Mouse (Mus musculus) yolk sac, embryonic 10.5 days (tissue): ENCODE results near the gene Gm20517.

Source experiments
- DNase-seq: peaks from one replicate; pipeline ENCODE4 v3.0.0-alpha.2; 2017; ENCODE audit warnings: low spot score

Gene Gm20517

DNA sequence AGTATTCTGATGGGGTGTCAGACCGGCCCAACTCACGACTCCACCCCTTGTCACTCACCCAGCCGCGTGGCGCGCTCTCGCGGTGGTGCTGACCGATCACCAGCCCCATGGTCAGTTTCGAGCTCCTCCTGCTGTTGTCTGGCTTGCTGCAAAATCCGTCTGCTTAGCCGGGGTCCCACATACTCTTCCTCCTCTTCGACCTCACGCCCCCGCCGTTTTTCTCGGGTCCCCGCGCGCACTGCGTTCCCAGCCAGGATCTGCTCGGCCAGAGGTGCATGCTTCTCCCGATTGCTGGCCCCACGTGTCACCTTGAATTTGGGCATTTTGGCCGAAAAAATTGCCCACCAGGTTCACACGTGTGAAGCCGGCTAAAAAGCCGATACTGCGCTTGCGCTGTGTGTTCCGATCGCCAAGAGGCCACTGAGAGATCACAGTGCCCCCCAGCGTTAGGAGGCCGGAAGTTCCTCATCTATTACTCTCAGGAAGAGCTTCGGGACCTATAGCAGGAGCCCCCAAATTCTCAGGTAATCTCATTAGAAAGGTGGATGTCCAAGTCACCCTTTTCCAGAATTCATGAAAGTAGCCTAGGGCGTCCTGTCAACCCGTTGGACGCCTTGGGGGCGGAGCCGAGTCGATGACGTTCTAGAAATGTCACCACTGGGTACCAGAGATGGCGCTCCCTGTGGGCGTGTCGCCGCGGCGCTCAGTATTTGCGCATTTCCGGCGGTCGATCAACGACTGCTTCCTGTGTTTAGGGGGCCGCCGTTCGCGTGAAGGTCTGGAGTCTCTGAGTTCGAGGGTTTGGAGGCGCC lies at the start of gene Gm20517, which contains the start of the genes Bysl and Med20:
TSS of gene Gm20517 (plus strand) at position 741 of the 812 bp plus-strand sequence.
TSS of gene Bysl (minus strand) at position 644 of the 812 bp plus-strand sequence.
TSS of gene Med20 (plus strand) at position 734 of the 812 bp plus-strand sequence.
- DNase-seq = peak; percentile 97

DNA sequence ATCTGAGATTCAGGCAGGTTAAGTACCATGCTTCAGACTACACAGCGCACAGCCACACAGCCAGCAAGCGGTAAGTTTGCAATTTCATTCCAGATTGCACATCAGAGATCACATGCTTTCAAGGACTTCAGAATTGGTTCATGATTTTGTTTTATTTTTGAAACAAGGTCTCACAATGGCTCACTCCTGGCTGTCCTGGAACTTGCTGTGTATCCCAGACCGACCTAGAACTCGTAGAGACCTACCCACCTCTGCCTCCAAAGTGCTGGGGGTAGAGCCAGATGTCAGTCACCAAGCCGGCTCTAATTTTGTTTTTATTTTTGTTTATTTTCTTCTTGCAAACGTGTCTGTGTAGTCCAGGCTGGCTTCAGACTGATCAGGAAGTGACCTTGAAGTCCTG lies 48.5 kb upstream of the Gm20517 start:
- no peak for DNase-seq

- DNase-seq = no peak
These were observed 46.8 kb upstream of the Gm20517 start for GRCm38 (mm10) chr17:47564612-47565011.

- DNase-seq = no peak
These were observed 45.3 kb upstream of the Gm20517 start for GRCm38 (mm10) chr17:47566133-47566532.

DNA sequence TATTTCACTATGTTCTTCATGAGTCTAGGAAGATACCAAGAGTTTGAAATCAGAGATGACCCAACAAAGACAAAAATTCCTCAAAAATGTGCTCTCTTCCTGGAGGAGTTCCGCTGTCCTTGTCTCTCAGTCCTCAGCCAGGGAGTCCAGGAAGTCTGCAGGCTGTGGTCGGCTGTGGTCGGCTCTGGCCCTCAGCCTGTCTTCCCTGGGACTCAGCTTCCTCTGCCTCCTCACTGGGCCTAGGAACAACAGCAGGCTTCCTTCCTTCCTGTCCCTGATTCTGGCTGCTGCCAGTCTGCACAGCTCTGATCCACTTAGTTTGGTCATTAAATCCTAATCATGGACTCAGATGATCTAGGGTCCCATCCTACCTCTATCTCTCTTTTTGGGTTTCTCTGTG lies 44.1 kb upstream of the Gm20517 start:
- DNase-seq = peak; percentile 27

GRCm38 (mm10) chr17:47568389-47568788 lies 43.0 kb upstream of the Gm20517 start:
- no peak for DNase-seq

DNA sequence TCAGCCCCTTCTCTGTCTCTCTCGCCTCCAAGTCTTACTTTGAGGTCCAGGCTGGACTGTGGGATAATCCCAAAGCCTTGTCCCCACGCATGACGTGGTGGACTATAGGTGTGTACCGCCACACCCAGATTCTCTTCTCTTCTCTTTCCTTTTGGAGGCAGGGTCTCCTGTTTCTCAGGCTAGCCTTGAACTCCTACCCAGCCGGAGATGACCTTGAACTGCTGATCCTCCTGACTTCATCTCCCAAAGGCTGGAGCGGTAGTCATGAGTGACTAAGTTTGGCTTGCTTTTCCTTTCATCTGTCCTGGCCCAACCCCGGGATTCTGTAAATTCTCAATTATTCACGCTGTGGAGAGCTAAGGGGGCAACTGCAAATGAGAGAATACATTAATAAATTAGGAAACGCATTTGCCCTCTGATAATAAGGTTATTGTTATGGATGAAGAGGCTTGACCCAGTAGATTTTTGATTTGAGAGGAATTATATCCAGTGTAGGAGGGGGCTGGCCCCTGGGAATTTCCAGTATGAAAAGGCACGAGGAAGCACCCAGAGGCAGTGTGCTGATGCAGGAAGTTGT lies 42.4 kb upstream of the Gm20517 start:
- no peak for DNase-seq

- peak; percentile 73 for DNase-seq
These were observed 39.8 kb upstream of the Gm20517 start for GRCm38 (mm10) chr17:47571621-47572020.

GRCm38 (mm10) chr17:47572436-47572835 lies 39.0 kb upstream of the Gm20517 start:
- no peak for DNase-seq

DNA sequence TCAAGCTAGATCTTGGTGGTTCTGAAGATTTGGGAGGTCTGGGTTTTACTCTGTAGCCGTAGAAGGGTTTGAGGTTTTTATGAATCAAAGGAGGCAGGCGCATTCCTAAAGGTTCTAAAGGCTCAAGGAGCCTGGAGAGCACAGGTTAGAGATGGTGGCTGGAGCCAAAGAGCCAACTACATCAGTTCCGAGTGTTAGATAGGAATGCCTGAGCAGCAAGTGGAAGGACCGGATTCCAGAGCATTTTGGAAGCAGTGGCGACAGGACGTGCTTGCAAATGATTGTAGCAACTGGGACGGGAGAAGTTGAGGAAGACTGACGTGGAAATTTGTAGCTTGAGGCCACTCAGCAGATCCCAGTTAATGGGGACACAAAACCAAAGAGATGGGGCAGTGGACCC lies 37.4 kb upstream of the Gm20517 start:
- no peak for DNase-seq

DNA sequence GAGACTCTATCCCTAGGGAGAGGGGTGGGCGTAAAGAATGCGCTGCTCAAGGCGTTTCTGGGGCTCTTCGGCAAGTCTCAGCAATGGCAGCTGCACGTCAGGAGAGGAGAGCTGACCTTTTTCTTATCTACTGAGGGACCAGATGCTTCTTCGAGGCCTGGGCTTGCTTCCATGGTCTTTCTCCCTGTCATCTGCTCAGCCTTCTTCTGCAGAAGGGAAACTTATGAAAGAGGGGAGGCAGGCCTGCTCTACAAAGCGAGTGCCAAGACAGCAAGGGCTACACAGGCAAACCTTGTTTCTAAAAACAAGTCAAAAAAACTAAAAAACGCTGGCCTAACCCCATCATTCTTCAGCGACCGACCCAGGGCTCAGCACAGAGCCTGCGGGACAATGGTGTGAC lies 36.6 kb upstream of the Gm20517 start:
- no peak for DNase-seq

DNA sequence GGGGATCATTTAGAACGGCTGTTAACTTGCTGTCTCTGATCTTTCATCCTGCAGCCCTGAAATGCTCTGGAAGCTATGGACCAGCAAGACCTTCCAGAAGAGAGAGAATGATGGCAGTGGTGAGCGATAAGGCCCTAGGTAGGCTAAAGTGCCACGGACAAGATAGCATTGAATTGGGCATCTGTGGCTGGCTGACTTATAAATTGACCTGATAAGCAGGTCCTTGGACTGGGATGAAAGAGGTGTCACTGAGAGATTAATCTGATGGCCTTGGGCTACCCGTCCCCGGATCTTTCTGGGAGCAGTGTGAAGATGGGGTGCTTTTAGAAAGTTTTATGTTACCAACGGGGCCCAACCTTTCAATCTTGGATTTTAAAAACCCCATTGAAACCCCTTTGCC lies 32.7 kb upstream of the Gm20517 start:
- no peak for DNase-seq

DNA sequence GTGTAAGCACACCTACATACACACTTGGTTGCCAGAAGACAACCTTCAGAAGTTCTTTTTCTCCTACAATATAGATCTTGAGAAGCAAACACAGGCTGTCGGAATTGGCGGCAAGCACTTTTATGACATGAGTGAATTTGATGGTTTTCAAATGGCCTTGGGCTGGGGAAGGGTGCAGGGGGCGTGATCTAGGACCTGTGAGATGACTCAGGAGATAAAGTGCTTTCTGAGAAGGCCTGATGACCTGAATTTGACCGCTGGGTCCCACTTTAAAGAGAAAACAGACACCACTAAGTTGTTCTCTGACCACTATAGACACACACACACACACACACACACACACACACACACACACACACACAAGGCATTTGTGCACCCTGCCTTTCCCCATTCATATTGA lies 30.4 kb upstream of the Gm20517 start:
- DNase-seq = no peak

DNA sequence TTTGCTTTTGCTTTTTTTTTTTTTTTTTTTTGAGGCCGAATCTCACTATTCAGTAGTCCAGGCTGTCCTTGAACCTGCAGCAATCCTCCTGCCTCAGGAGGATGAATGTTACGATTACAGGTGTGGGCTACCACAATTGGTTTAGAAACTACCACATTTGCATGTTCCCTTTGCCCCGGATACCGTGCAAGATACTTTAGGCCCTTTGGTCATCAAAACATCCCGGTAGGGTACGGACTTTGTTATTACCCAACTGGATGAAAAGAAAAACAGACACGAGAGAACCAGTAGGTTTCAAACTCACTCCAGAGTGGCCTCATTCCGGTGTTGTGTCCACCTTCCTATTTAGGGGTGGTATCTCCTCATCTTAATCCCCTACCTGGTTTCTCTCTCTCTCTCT lies 22.9 kb upstream of the Gm20517 start:
- DNase-seq = no peak

- DNase-seq = no peak
These were observed 20.3 kb upstream of the Gm20517 start for GRCm38 (mm10) chr17:47591073-47591472.

DNA sequence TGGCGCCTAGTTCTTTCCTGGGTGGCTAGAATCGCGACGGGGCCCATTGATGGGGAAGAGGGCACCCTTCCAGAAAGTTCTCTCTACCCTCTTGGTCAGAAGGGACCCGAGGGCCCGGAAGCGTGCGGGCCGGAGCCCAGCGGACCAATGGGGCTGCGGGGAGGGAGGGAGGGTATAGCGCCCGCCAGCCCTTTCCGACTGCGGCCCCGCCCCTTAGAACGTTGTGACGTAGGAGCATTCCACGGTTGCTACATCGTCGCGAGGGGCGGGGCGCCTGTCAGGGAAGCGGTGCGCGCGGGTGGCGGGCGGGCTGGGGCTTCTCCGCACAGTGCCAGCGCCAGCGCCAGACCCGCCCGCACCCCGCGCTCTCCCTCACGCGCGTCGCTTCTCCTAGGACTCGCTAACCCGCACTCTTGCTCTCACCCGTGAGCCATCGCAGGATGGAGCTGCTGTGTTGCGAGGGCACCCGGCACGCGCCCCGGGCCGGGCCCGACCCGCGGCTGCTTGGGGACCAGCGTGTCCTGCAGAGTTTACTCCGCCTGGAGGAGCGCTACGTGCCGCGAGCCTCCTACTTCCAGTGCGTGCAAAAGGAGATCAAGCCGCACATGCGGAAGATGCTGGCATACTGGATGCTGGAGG lies 18.1 kb upstream of the Gm20517 start:
- peak; percentile 92 for DNase-seq

DNA sequence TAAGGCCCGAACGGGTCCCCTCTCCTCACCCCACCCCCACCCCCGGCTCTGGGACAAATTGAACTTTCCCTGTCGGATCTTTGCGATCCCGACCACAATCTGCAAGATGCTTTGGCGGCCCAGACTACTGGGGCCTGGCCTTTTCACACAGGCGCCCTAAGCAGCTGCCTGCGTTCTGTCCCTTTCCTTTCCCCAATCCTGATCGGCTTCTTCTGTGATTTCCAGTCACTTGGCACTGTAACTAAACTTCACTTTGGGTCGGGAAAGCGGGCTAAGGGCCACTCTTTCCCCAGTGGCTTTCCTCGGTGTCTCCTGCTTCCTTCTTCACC lies 17.6 kb upstream of the Gm20517 start:
- DNase-seq = no peak

- DNase-seq = peak; percentile 77
These were observed 17.0 kb upstream of the Gm20517 start for GRCm38 (mm10) chr17:47594183-47594968.

GRCm38 (mm10) chr17:47594969-47595247 lies 16.5 kb upstream of the Gm20517 start:
- no peak for DNase-seq

DNA sequence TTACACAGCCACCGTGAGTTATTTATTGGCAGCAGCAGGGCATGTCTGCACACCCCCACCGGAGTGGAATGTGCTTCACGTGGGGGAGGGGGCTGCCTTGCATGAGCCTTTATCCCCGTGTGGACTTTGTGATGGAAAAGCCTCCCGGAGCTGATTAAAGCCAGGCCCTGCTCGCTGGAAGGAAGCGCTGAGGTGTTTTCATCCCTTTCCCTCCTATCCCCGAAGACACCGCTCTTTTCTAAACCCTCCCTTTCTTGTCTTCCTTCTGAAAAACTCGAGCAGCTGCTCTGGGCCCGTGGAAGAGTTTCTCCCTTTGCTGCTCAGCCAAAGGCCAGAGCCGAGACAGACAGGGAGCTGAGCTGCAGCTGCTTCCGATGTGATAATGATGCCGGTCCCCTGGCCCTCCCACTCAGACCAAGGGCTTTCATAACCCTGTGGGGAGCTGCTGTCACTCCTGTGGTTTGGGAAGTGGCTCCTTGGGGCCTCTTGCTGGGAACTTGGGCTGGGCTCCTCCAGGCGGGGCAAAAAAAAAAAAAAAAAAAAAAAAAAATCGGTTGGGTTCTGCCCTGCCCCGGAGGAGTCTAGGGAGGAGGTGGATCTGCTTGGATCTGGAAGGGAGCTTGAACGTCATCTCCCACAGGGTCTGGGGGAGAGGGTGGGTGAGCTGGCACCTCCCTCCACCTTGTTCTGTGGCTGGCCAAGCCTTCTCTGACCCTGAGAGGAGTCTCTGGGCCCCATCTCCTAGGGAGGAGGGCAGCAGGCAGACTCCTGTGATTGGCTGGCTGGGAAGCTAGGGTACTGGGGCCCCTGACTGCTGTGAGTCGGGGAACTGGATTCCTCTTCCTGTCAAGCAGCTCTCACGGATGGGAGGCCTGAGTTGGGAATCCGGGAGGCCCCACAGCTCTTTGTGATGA lies 15.9 kb upstream of the Gm20517 start:
- DNase-seq = peak; percentile 83

DNA sequence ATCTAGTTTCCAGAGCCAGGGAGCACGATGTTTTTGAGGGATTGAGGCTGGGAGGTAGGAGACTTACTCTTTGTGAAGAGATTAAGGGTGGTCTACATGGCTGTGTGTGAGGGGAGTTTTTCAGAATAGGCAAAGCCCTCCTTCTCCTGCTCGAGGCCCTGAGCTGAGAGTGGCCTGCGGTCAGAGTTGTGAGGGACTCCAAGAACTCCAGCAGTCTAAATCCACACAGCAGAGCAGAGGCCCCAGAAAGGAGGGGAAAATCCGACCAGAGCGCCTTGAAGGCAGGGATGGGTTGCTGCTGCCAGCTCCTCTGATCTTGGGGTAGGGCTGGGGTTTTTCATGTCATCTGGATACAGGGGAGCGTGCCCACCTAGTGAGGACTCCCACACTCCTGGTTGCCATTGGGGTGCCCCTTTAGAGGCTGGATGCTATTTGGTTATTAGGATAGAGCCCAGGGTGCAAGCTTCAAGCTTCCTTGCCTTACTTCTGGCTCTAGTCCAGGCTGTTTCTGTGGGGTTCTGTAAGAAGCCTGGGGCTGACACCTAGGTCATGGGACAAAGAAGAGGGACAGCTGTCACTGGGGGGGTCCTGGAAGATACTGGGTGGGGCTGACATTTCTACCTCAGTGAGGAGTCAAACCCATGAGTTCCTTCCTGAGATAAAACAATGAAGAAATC lies 15.1 kb upstream of the Gm20517 start:
- DNase-seq = no peak
